Mouse (Mus musculus): ENCODE measurements around the gene Atic. TPM values are rescaled to one million over a fixed set of nuclear protein-coding genes. Genes with fewer than 3 reads are reported as not detected.

The Atic gene
- polyA plus RNA-seq, 2 experiments, result 56.0 to 67.8 TPM

- peaks cover 86% of the 10 kb centered on the region for H3K36me3 ChIP-seq (ENCODE audit: control insufficient read depth, insufficient read depth, low read length)
- DNase-seq (ENCODE audit: low spot score), result peak; percentile 55
- H3K9me3 ChIP-seq (ENCODE audit: control insufficient read depth, low read length), result no peaks in the 10 kb centered on the region
Observed at GRCm38 (mm10) chr1:71567884-71568605, 11.1 kb downstream of the Atic start.

GRCm38 (mm10) chr1:71570116-71570515 lies 13.2 kb downstream of the Atic start:
- TF ChIP-seq POLR2A (IDR thresholded peaks at IDR 0.05; ENCODE audit: borderline replicate concordance, extremely low read depth, insufficient read depth, insufficient read length), result no peak
- no peak overlapping the region for H3K4me3 ChIP-seq (replicated peaks; ENCODE audit: low read length)
- H3K36me3 ChIP-seq (ENCODE audit: control insufficient read depth, insufficient read depth, low read length), result peaks cover 85% of the 10 kb centered on the region
- H3K27me3 ChIP-seq (ENCODE audit: control insufficient read depth, insufficient read depth, low read length), result no peaks in the 10 kb centered on the region
- no peak overlapping the region for H3K27ac ChIP-seq (replicated peaks; ENCODE audit: low read depth, low read length)
- H3K9ac ChIP-seq (ENCODE audit: low read depth, low read length, severe bottlenecking), result no peak overlapping the region
- no peak overlapping the region for H3K4me2 ChIP-seq (replicated peaks; ENCODE audit: low read depth, low read length, severe bottlenecking)
- no peaks in the 10 kb centered on the region for H3K9me3 ChIP-seq (ENCODE audit: control insufficient read depth, low read length)
- ATAC-seq (ENCODE audit: low FRiP score, low read depth) (no peak), DNase-seq (ENCODE audit: low spot score) (no peak)
- H3K4me1 ChIP-seq (ENCODE audit: control insufficient read depth, insufficient read depth, low read length), result no peaks in the 10 kb centered on the region
- 81% methylated on average over 4 of the region's 4 CpGs for WGBS

More at GRCm38 (mm10) chr1:71567884-71568605, 11.1 kb downstream of the Atic start:
- no peak for TF ChIP-seq POLR2A (IDR thresholded peaks at IDR 0.05; ENCODE audit: borderline replicate concordance, extremely low read depth, insufficient read depth, insufficient read length)
- no peaks in the 10 kb centered on the region for H3K4me1 ChIP-seq (ENCODE audit: control insufficient read depth, insufficient read depth, low read length)
- no peak overlapping the region for H3K27ac ChIP-seq (replicated peaks; ENCODE audit: low read depth, low read length)
- no peak overlapping the region for H3K4me2 ChIP-seq (replicated peaks; ENCODE audit: low read depth, low read length, severe bottlenecking)
- 73% methylated on average over 16 of the region's 16 CpGs for WGBS
- H3K4me3 ChIP-seq (replicated peaks; ENCODE audit: low read length), result no peak overlapping the region
- H3K27me3 ChIP-seq (ENCODE audit: control insufficient read depth, insufficient read depth, low read length), result no peaks in the 10 kb centered on the region
- no peak overlapping the region for H3K9ac ChIP-seq (ENCODE audit: low read depth, low read length, severe bottlenecking)
- ATAC-seq (ENCODE audit: low FRiP score, low read depth), result peak; percentile 77

- Histone ChIP-seq H3K27me3 (ENCODE audit: control insufficient read depth, insufficient read depth, low read length) (no peaks in the 10 kb centered on the region), H3K36me3 (ENCODE audit: control insufficient read depth, insufficient read depth, low read length) (peaks cover 88% of the 10 kb centered on the region), H3K4me3 (replicated peaks; ENCODE audit: low read length) (no peak overlapping the region), H3K27ac (replicated peaks; ENCODE audit: low read depth, low read length) (no peak overlapping the region), H3K9ac (ENCODE audit: low read depth, low read length, severe bottlenecking) (no peak overlapping the region), H3K4me1 (ENCODE audit: control insufficient read depth, insufficient read depth, low read length) (no peaks in the 10 kb centered on the region), H3K4me2 (replicated peaks; ENCODE audit: low read depth, low read length, severe bottlenecking) (no peak overlapping the region), H3K9me3 (ENCODE audit: control insufficient read depth, low read length) (no peaks in the 10 kb centered on the region)
- ATAC-seq (ENCODE audit: low FRiP score, low read depth) (no peak), DNase-seq (ENCODE audit: low spot score) (no peak)
- no peak for TF ChIP-seq POLR2A (IDR thresholded peaks at IDR 0.05; ENCODE audit: borderline replicate concordance, extremely low read depth, insufficient read depth, insufficient read length)
- 91% methylated on average over 7 of the region's 7 CpGs for WGBS
Observed at GRCm38 (mm10) chr1:71575987-71576386, 19.0 kb downstream of the Atic start.

GRCm38 (mm10) chr1:71576837-71577236 lies 19.9 kb downstream of the Atic start:
- Histone ChIP-seq H3K4me3 (replicated peaks; ENCODE audit: low read length) (no peak overlapping the region), H3K9ac (ENCODE audit: low read depth, low read length, severe bottlenecking) (no peak overlapping the region), H3K9me3 (ENCODE audit: control insufficient read depth, low read length) (no peaks in the 10 kb centered on the region), H3K4me1 (ENCODE audit: control insufficient read depth, insufficient read depth, low read length) (no peaks in the 10 kb centered on the region), H3K27me3 (ENCODE audit: control insufficient read depth, insufficient read depth, low read length) (no peaks in the 10 kb centered on the region), H3K4me2 (replicated peaks; ENCODE audit: low read depth, low read length, severe bottlenecking) (no peak overlapping the region), H3K27ac (replicated peaks; ENCODE audit: low read depth, low read length) (no peak overlapping the region), H3K36me3 (ENCODE audit: control insufficient read depth, insufficient read depth, low read length) (peaks cover 79% of the 10 kb centered on the region)
- WGBS, result 84% methylated on average over 6 of the region's 6 CpGs
- no peak for TF ChIP-seq POLR2A (IDR thresholded peaks at IDR 0.05; ENCODE audit: borderline replicate concordance, extremely low read depth, insufficient read depth, insufficient read length)
- DNase-seq (ENCODE audit: low spot score) (no peak), ATAC-seq (ENCODE audit: low FRiP score, low read depth) (no peak)

GRCm38 (mm10) chr1:71579526-71579925 lies 22.6 kb downstream of the Atic start:
- no peak for TF ChIP-seq POLR2A (IDR thresholded peaks at IDR 0.05; ENCODE audit: borderline replicate concordance, extremely low read depth, insufficient read depth, insufficient read length)
- Histone ChIP-seq H3K27me3 (ENCODE audit: control insufficient read depth, insufficient read depth, low read length) (no peaks in the 10 kb centered on the region), H3K9me3 (ENCODE audit: control insufficient read depth, low read length) (no peaks in the 10 kb centered on the region), H3K27ac (replicated peaks; ENCODE audit: low read depth, low read length) (no peak overlapping the region), H3K4me2 (replicated peaks; ENCODE audit: low read depth, low read length, severe bottlenecking) (no peak overlapping the region), H3K36me3 (ENCODE audit: control insufficient read depth, insufficient read depth, low read length) (peaks cover 65% of the 10 kb centered on the region), H3K4me3 (replicated peaks; ENCODE audit: low read length) (no peak overlapping the region), H3K9ac (ENCODE audit: low read depth, low read length, severe bottlenecking) (no peak overlapping the region), H3K4me1 (ENCODE audit: control insufficient read depth, insufficient read depth, low read length) (no peaks in the 10 kb centered on the region)
- DNase-seq (ENCODE audit: low spot score) (no peak), ATAC-seq (ENCODE audit: low FRiP score, low read depth) (no peak)
- 96% methylated on average over 4 of the region's 4 CpGs for WGBS
